Mouse (Mus musculus) heart, postnatal 0 days (tissue): ENCODE results near the gene Wwp2.

Source experiments
- CTCF ChIP-seq: IDR thresholded peaks from 2 replicates; pipeline ENCODE4 v1.5.1; 2016; ENCODE audit warnings: antibody characterized with exemption, control low read depth, low read depth
- EP300 ChIP-seq: IDR thresholded peaks from 2 replicates; pipeline ENCODE4 v1.6.1; 2016; ENCODE audit warnings: antibody characterized with exemption, low read depth

DNA sequence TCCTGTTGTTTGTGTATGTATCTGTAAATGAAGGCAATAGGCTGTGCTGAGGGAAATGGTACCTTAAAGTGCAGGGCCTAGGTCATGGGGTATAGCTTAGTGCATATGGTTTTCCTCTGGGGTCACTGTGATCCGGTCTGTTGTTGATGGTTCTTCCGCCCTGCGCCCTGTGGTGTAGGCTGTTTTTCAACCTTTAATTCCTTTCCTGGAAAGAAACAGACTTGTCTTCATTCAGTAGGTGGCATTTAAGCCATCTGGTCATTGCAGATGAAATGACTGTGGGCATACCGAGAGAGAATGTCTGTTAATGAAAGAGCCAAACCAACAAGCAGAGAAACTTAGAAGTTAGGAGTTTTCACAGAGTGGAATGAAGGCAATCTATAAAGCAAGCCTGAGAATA lies 69.1 kb downstream of the Wwp2 start:
- no peak for TF ChIP-seq CTCF
- no peak for TF ChIP-seq EP300
